Comparison of ENCODE assay signal across 28 mouse cellular contexts in genomic region chr12:50989561-50990325, GRCm38 (mm10).
DNase-seq lines count a peak whose midpoint lies in the region; ATAC-seq lines count a peak whose summit lies in the region.
"Had no signal": no experiment of that assay in that cellular context is flagged by ENCODE, and none has a peak within 500 bp of the region (broad histone marks: within the 10 kb centered on the region; RNA-seq: fewer than 3 reads in every experiment).

No protein-coding gene starts in this region.

- 74% methylated on average over 12 of the region's 12 CpGs for WGBS in midbrain, embryonic 11.5 days
- 80% methylated on average over 12 of the region's 12 CpGs for WGBS in midbrain, embryonic 10.5 days
- 36% methylated on average over 12 of the region's 12 CpGs for WGBS in forebrain, embryonic 12.5 days
- 14% methylated on average over 12 of the region's 12 CpGs for WGBS in forebrain, embryonic 16.5 days

- intact Hi-C loops in gastrocnemius, postnatal 36 days (cut with DNase I): no loop called here

- peak; percentile 75 for DNase-seq in midbrain, embryonic 11.5 days (ENCODE audit: low spot score, missing footprints)
- no peak for DNase-seq in midbrain, embryonic 10.5 days (ENCODE audit: low spot score)
- peak; percentile 25 for DNase-seq in yolk sac, embryonic 10.5 days (ENCODE audit: low spot score)
- DNase-seq in gastrocnemius, postnatal 36 days: no peak
- no peak for DNase-seq in adrenal gland, adult 18-20 months (ENCODE audit: low spot score in 2 of 2)
- DNase-seq: adrenal gland, postnatal 14 days; B cell, adult 2 months; cerebellum, adult 11-12 months; cerebellum, postnatal 14 days; heart, postnatal 14 days; kidney, adult 8-10 months; kidney, postnatal 4 days; liver, embryonic 13.5 days; lung, adult 18-20 months; lung, postnatal 4 days; right cerebral cortex, postnatal 14 days; thymus, adult 2 months; thymus, postnatal 36 days had no signal

- H3K4me2 ChIP-seq in midbrain, embryonic 11.5 days: no peak overlapping the region
- H3K4me2 ChIP-seq in forebrain, embryonic 12.5 days: no peak overlapping the region
- peak overlapping the region; percentile 33 for H3K4me2 ChIP-seq in forebrain, embryonic 16.5 days (ENCODE audit: low read length)
- H3K4me2 ChIP-seq: embryonic facial prominence, embryonic 15.5 days; limb, embryonic 15.5 days; liver, embryonic 13.5 days had no signal

- no peaks in the 10 kb centered on the region for H3K9me3 ChIP-seq in midbrain, embryonic 11.5 days (ENCODE audit: control insufficient read depth, low read length)
- no peaks in the 10 kb centered on the region for H3K9me3 ChIP-seq in midbrain, embryonic 10.5 days (replicated peaks)
- no peaks in the 10 kb centered on the region for H3K9me3 ChIP-seq in forebrain, embryonic 12.5 days
- H3K9me3 ChIP-seq in forebrain, embryonic 16.5 days (ENCODE audit: control insufficient read depth, low read length): no peaks in the 10 kb centered on the region
- H3K9me3 ChIP-seq: embryonic facial prominence, embryonic 10.5 days; embryonic facial prominence, embryonic 15.5 days; limb, embryonic 10.5 days; limb, embryonic 15.5 days; liver, embryonic 13.5 days had no signal

- H3K27me3 ChIP-seq in midbrain, embryonic 11.5 days (ENCODE audit: control insufficient read depth, insufficient read depth, low read length): no peaks in the 10 kb centered on the region
- H3K27me3 ChIP-seq in midbrain, embryonic 10.5 days (ENCODE audit: low read depth, poor library complexity, severe bottlenecking): no peaks in the 10 kb centered on the region
- H3K27me3 ChIP-seq in forebrain, embryonic 12.5 days: no peaks in the 10 kb centered on the region
- no peaks in the 10 kb centered on the region for H3K27me3 ChIP-seq in forebrain, embryonic 16.5 days (replicated peaks; ENCODE audit: control insufficient read depth, insufficient read depth, low read length)
- H3K27me3 ChIP-seq: embryonic facial prominence, embryonic 15.5 days; limb, embryonic 15.5 days; liver, embryonic 13.5 days; megakaryocyte, embryonic 14.5 days had no signal

- no peak overlapping the region for H3K9ac ChIP-seq in midbrain, embryonic 11.5 days (ENCODE audit: low read length)
- peak overlapping the region; percentile 7; the same call in 1 of the 2 replicates for H3K9ac ChIP-seq in forebrain, embryonic 12.5 days
- H3K9ac ChIP-seq in forebrain, embryonic 16.5 days (replicated peaks; ENCODE audit: low read depth, low read length): 0 out of 2 replicates have a peak overlapping the region, but pooled peaks have one; percentile 17
- H3K9ac ChIP-seq: embryonic facial prominence, embryonic 15.5 days; limb, embryonic 15.5 days; liver, embryonic 13.5 days had no signal

- H3K4me3 ChIP-seq in midbrain, embryonic 11.5 days (ENCODE audit: low read depth, low read length): no peak overlapping the region
- H3K4me3 ChIP-seq in midbrain, embryonic 10.5 days: no peak overlapping the region
- H3K4me3 ChIP-seq in forebrain, embryonic 12.5 days (replicated peaks): no peak overlapping the region
- no peak overlapping the region for H3K4me3 ChIP-seq in forebrain, embryonic 16.5 days (replicated peaks; ENCODE audit: low read length)
- H3K4me3 ChIP-seq: embryonic facial prominence, embryonic 10.5 days; embryonic facial prominence, embryonic 15.5 days; limb, embryonic 10.5 days; limb, embryonic 15.5 days; liver, embryonic 13.5 days; megakaryocyte, embryonic 14.5 days had no signal

- no peaks in the 10 kb centered on the region for H3K4me1 ChIP-seq in midbrain, embryonic 11.5 days (ENCODE audit: control insufficient read depth, insufficient read depth, low read length)
- H3K4me1 ChIP-seq in midbrain, embryonic 10.5 days: no peaks in the 10 kb centered on the region
- H3K4me1 ChIP-seq in forebrain, embryonic 12.5 days: peaks cover 9% of the 10 kb centered on the region
- H3K4me1 ChIP-seq in forebrain, embryonic 16.5 days (replicated peaks; ENCODE audit: control insufficient read depth, insufficient read depth, low read length): peaks cover 11% of the 10 kb centered on the region
- H3K4me1 ChIP-seq: embryonic facial prominence, embryonic 10.5 days; embryonic facial prominence, embryonic 15.5 days; limb, embryonic 10.5 days; limb, embryonic 15.5 days; liver, embryonic 13.5 days; megakaryocyte, embryonic 14.5 days had no signal

- no peak for ATAC-seq in midbrain, embryonic 11.5 days (ENCODE audit: low FRiP score)
- ATAC-seq in forebrain, embryonic 12.5 days (ENCODE audit: low FRiP score): no peak; the same call in 1 of the 2 replicates
- peak; percentile 75 for ATAC-seq in forebrain, embryonic 16.5 days
- ATAC-seq: hindbrain, embryonic 16.5 days; lung, postnatal 0 days had no signal

- H3K36me3 ChIP-seq in midbrain, embryonic 11.5 days (ENCODE audit: control insufficient read depth, insufficient read depth, low read length): no peaks in the 10 kb centered on the region
- no peaks in the 10 kb centered on the region for H3K36me3 ChIP-seq in midbrain, embryonic 10.5 days
- no peaks in the 10 kb centered on the region for H3K36me3 ChIP-seq in forebrain, embryonic 12.5 days (replicated peaks)
- H3K36me3 ChIP-seq in forebrain, embryonic 16.5 days (ENCODE audit: control insufficient read depth, insufficient read depth): no peaks in the 10 kb centered on the region
- H3K36me3 ChIP-seq: embryonic facial prominence, embryonic 10.5 days; embryonic facial prominence, embryonic 15.5 days; limb, embryonic 10.5 days; limb, embryonic 15.5 days; liver, embryonic 13.5 days had no signal

- no peak overlapping the region for H3K27ac ChIP-seq in midbrain, embryonic 11.5 days (ENCODE audit: low read depth, low read length)
- no peak overlapping the region for H3K27ac ChIP-seq in midbrain, embryonic 10.5 days (replicated peaks)
- H3K27ac ChIP-seq in forebrain, embryonic 12.5 days: 0 out of 2 replicates have a peak overlapping the region, but pooled peaks have one; percentile 19
- peak overlapping the region; percentile 63 for H3K27ac ChIP-seq in forebrain, embryonic 16.5 days (ENCODE audit: low read length)
- H3K27ac ChIP-seq: embryonic facial prominence, embryonic 10.5 days; embryonic facial prominence, embryonic 15.5 days; kidney, postnatal 0 days; limb, embryonic 10.5 days; limb, embryonic 15.5 days; liver, embryonic 13.5 days had no signal

Comparison
In these comparisons a context has a peak if more than half of its experiments do, and no peak if none do; other contexts are left out.
1. DNase-seq: peak in midbrain, embryonic 11.5 days (single experiment) and yolk sac, embryonic 10.5 days (single experiment); none in midbrain, embryonic 10.5 days (single experiment), gastrocnemius, postnatal 36 days (0 of 2) and adrenal gland, adult 18-20 months (0 of 2).
2. H3K27ac ChIP-seq: peak in forebrain, embryonic 12.5 days (single experiment) and forebrain, embryonic 16.5 days (single experiment); none in midbrain, embryonic 11.5 days (single experiment) and midbrain, embryonic 10.5 days (single experiment).